ENCODE assay signal across 8 mouse cellular contexts in the genomic region with DNA sequence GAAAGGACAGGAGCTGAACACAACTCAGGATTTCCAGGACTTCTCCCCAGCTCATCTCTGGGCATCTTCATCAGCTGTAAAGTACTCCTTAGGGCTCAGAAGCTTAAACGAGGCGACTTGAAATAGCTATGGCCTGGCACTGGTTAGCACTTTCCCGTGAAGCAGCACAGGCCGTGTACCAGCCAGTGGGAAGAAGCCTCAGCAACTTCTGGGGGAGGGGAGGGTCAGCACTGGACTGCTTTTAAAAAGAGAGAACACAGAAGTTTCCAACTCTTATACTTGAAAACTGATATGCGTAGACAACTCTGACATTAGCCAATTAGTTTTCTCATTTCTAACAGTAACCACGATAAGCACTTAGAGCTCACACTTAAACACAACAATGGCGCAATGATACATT. TPM values are rescaled to one million over a fixed set of nuclear protein-coding genes. Genes with fewer than 3 reads are reported as not detected.
DNase-seq lines count a peak whose midpoint lies in the region; ATAC-seq lines count a peak whose summit lies in the region.

No protein-coding gene starts in this region.

- H3K4me1 ChIP-seq in forebrain, embryonic 11.5 days (replicated peaks; ENCODE audit: control insufficient read depth, insufficient read depth, low read length) = no peaks in the 10 kb centered on the region
- H3K4me1 ChIP-seq in forebrain, embryonic 10.5 days = peaks cover 23% of the 10 kb centered on the region
- H3K4me1 ChIP-seq in liver, embryonic 16.5 days (ENCODE audit: control insufficient read depth, low read depth, low read length) = peaks cover 7% of the 10 kb centered on the region

- no peak overlapping the region for H3K27ac ChIP-seq in forebrain, embryonic 11.5 days (ENCODE audit: low read depth, low read length)
- no peak overlapping the region for H3K27ac ChIP-seq in forebrain, embryonic 10.5 days
- no peak overlapping the region for H3K27ac ChIP-seq in liver, embryonic 16.5 days (ENCODE audit: low read length)

- no peak overlapping the region for H3K4me2 ChIP-seq in forebrain, embryonic 11.5 days (ENCODE audit: low read depth, low read length, severe bottlenecking)
- peak overlapping the region; percentile 91 for H3K4me2 ChIP-seq in liver, embryonic 16.5 days (ENCODE audit: low read depth, low read length)

- H3K9me3 ChIP-seq in forebrain, embryonic 11.5 days (ENCODE audit: control insufficient read depth, low read length) = no peaks in the 10 kb centered on the region
- no peaks in the 10 kb centered on the region for H3K9me3 ChIP-seq in forebrain, embryonic 10.5 days
- no peaks in the 10 kb centered on the region for H3K9me3 ChIP-seq in liver, embryonic 16.5 days (replicated peaks; ENCODE audit: control insufficient read depth, low read length)

- no peaks in the 10 kb centered on the region for H3K27me3 ChIP-seq in forebrain, embryonic 11.5 days (ENCODE audit: control insufficient read depth, insufficient read depth, low read length)
- H3K27me3 ChIP-seq in forebrain, embryonic 10.5 days (ENCODE audit: poor library complexity, severe bottlenecking) = peaks cover 12% of the 10 kb centered on the region
- no peaks in the 10 kb centered on the region; the same call in 1 of the 2 replicates for H3K27me3 ChIP-seq in liver, embryonic 16.5 days (ENCODE audit: control insufficient read depth, insufficient read depth, low read depth, low read length)

- no peak overlapping the region for H3K9ac ChIP-seq in forebrain, embryonic 11.5 days (ENCODE audit: low read length)
- no peak overlapping the region for H3K9ac ChIP-seq in liver, embryonic 16.5 days (ENCODE audit: low read depth, low read length)

- intact Hi-C loops in heart, postnatal 10 days (cut with DNase I) = loop anchor here (10.0 kb wide), 1 partner anchor 196 kb away; no protein-coding TSS in a partner anchor

- no peak overlapping the region for H3K4me3 ChIP-seq in forebrain, embryonic 11.5 days (ENCODE audit: low read depth, low read length)
- H3K4me3 ChIP-seq in forebrain, embryonic 10.5 days = no peak overlapping the region
- peak overlapping the region; percentile 21 for H3K4me3 ChIP-seq in liver, embryonic 16.5 days (ENCODE audit: low read depth, low read length)

- no peaks in the 10 kb centered on the region for H3K36me3 ChIP-seq in forebrain, embryonic 11.5 days (ENCODE audit: control insufficient read depth, insufficient read depth, low read length)
- H3K36me3 ChIP-seq in forebrain, embryonic 10.5 days (replicated peaks) = no peaks in the 10 kb centered on the region
- no peaks in the 10 kb centered on the region for H3K36me3 ChIP-seq in liver, embryonic 16.5 days (ENCODE audit: control insufficient read depth, insufficient read depth)

- DNase-seq in forebrain, embryonic 11.5 days (ENCODE audit: low spot score) = peak; percentile 49
- no peak for DNase-seq in forebrain, embryonic 10.5 days (ENCODE audit: extremely low spot score, low spot score)
- peak; percentile 22 for DNase-seq in 416B (ENCODE audit: low read depth)
- peak; percentile 40 to 42 for DNase-seq in heart, postnatal 10 days
- DNase-seq in frontal cortex, postnatal 25 days (ENCODE audit: low spot score in 2 of 2) = no peak
- DNase-seq in right cerebral cortex, adult 18-20 months = no peak
- DNase-seq in ovary, postnatal 14 days (ENCODE audit: low spot score) = no peak

- no peak for ATAC-seq in forebrain, embryonic 11.5 days (replicated peaks; ENCODE audit: low FRiP score)
- no peak for ATAC-seq in liver, embryonic 16.5 days (ENCODE audit: low read depth)

- 56% methylated on average over 7 of the region's 7 CpGs for WGBS in forebrain, embryonic 11.5 days
- WGBS in forebrain, embryonic 10.5 days = 57% methylated on average over 7 of the region's 7 CpGs
- WGBS in liver, embryonic 16.5 days (ENCODE audit: insufficient replicate concordance) = 64% methylated on average over 7 of the region's 7 CpGs

RNA-seq across cellular contexts. Expression of a gene that starts 2.5 kb away (rescaled TPM):
- 51.8 and 59.9 TPM in 2 replicates for polyA plus RNA-seq in forebrain, embryonic 11.5 days (2014; fragmentation: Nextera tagmentation; extraction: Ambion mirVana)
- polyA plus RNA-seq in forebrain, embryonic 10.5 days (2016; fragmentation: Nextera tagmentation; extraction: Ambion mirVana) = 44.5 and 45.2 TPM in 2 replicates
- total RNA-seq in heart, postnatal 10 days (2021) = 100 to 1,000 TPM; 187 to 190 TPM
- polyA plus RNA-seq in liver, embryonic 16.5 days (2015; fragmentation: Nextera tagmentation; extraction: Ambion mirVana) = 70.8 and 80.5 TPM in 2 replicates

Comparison
In these comparisons a context has a peak if more than half of its experiments do, and no peak if none do; other contexts are left out.
1. DNase-seq: peak in forebrain, embryonic 11.5 days (single experiment), 416B (single experiment) and heart, postnatal 10 days (2 of 2); none in forebrain, embryonic 10.5 days (single experiment), frontal cortex, postnatal 25 days (0 of 2), right cerebral cortex, adult 18-20 months (single experiment) and ovary, postnatal 14 days (single experiment).